Mouse (Mus musculus): ENCODE measurements at regions not wholly inside any gene's neighbourhood (a gene's known extent, or its start where the extent isn't known, plus 50 kb on each side); places are given as distances from the start of the nearest gene placed in this dataset.

- Histone ChIP-seq H3K4me2 (ENCODE audit: low read depth, low read length, severe bottlenecking) (no peak overlapping the region), H3K9me3 (ENCODE audit: control insufficient read depth, low read length) (no peaks in the 10 kb centered on the region), H3K27me3 (ENCODE audit: control insufficient read depth, insufficient read depth, low read length) (no peaks in the 10 kb centered on the region), H3K36me3 (ENCODE audit: control insufficient read depth, insufficient read depth, low read length) (no peaks in the 10 kb centered on the region), H3K9ac (ENCODE audit: low read length) (no peak overlapping the region), H3K4me1 (replicated peaks; ENCODE audit: control insufficient read depth, insufficient read depth, low read length) (no peaks in the 10 kb centered on the region; the same call in 1 of the 2 replicates), H3K4me3 (ENCODE audit: low read depth, low read length) (no peak overlapping the region), H3K27ac (ENCODE audit: low read depth, low read length) (no peak overlapping the region)
- 83% methylated on average over 12 of the region's 12 CpGs for WGBS
- DNase-seq (ENCODE audit: low spot score), result no peak
- no peak for ATAC-seq (replicated peaks; ENCODE audit: low FRiP score)
Measured at GRCm38 (mm10) chr12:105918775-105919174, 91.3 kb upstream of the Vrk1 start.

GRCm38 (mm10) chr12:105927210-105927609 is 82.8 kb upstream of the Vrk1 start:
- no peak for DNase-seq (ENCODE audit: low spot score)
- H3K4me1 ChIP-seq (replicated peaks; ENCODE audit: control insufficient read depth, insufficient read depth, low read length), result peaks cover 12% of the 10 kb centered on the region
- H3K4me3 ChIP-seq (ENCODE audit: low read depth, low read length), result no peak overlapping the region
- H3K9ac ChIP-seq (ENCODE audit: low read length), result no peak overlapping the region
- no peak overlapping the region for H3K27ac ChIP-seq (ENCODE audit: low read depth, low read length)
- no peak overlapping the region for H3K4me2 ChIP-seq (ENCODE audit: low read depth, low read length, severe bottlenecking)
- H3K36me3 ChIP-seq (ENCODE audit: control insufficient read depth, insufficient read depth, low read length), result no peaks in the 10 kb centered on the region
- H3K27me3 ChIP-seq (ENCODE audit: control insufficient read depth, insufficient read depth, low read length), result no peaks in the 10 kb centered on the region
- no peak for ATAC-seq (replicated peaks; ENCODE audit: low FRiP score)
- peaks cover 2% of the 10 kb centered on the region; the same call in 1 of the 2 replicates for H3K9me3 ChIP-seq (ENCODE audit: control insufficient read depth, low read length)
- 94% methylated on average over 7 of the region's 7 CpGs for WGBS

- no peaks in the 10 kb centered on the region for H3K27me3 ChIP-seq (ENCODE audit: control insufficient read depth, insufficient read depth, low read length)
- 7% methylated on average over 12 of the region's 12 CpGs for WGBS
- H3K9ac ChIP-seq (ENCODE audit: low read length), result peak overlapping the region; percentile 41; the same call in 1 of the 2 replicates
- H3K9me3 ChIP-seq (ENCODE audit: control insufficient read depth, low read length), result peaks cover 2% of the 10 kb centered on the region; the same call in 1 of the 2 replicates
- H3K36me3 ChIP-seq (ENCODE audit: control insufficient read depth, insufficient read depth, low read length), result no peaks in the 10 kb centered on the region
- H3K27ac ChIP-seq (ENCODE audit: low read depth, low read length), result peak overlapping the region; percentile 37; the same call in 1 of the 2 replicates
- peak; percentile 51; the same call in 1 of the 2 replicates for ATAC-seq (replicated peaks; ENCODE audit: low FRiP score)
- H3K4me1 ChIP-seq (replicated peaks; ENCODE audit: control insufficient read depth, insufficient read depth, low read length), result peaks cover 12% of the 10 kb centered on the region
- no peak overlapping the region for H3K4me2 ChIP-seq (ENCODE audit: low read depth, low read length, severe bottlenecking)
- no peak for DNase-seq (ENCODE audit: low spot score)
- H3K4me3 ChIP-seq (ENCODE audit: low read depth, low read length), result no peak overlapping the region
Measured at GRCm38 (mm10) chr12:105929456-105929921, 80.5 kb upstream of the Vrk1 start.

- Histone ChIP-seq H3K4me2 (ENCODE audit: low read depth, low read length, severe bottlenecking) (peak overlapping the region; percentile 41; the same call in 1 of the 2 replicates), H3K36me3 (ENCODE audit: control insufficient read depth, insufficient read depth, low read length) (no peaks in the 10 kb centered on the region), H3K9me3 (ENCODE audit: control insufficient read depth, low read length) (no peaks in the 10 kb centered on the region), H3K4me3 (ENCODE audit: low read depth, low read length) (0 out of 2 replicates have a peak overlapping the region, but pooled peaks have one; percentile 10), H3K27me3 (ENCODE audit: control insufficient read depth, insufficient read depth, low read length) (peaks cover 2% of the 10 kb centered on the region; the same call in 1 of the 2 replicates), H3K4me1 (replicated peaks; ENCODE audit: control insufficient read depth, insufficient read depth, low read length) (no peaks in the 10 kb centered on the region; the same call in 1 of the 2 replicates), H3K27ac (ENCODE audit: low read depth, low read length) (no peak overlapping the region), H3K9ac (ENCODE audit: low read length) (no peak overlapping the region)
- DNase-seq (ENCODE audit: low spot score) (peak; percentile 67), ATAC-seq (replicated peaks; ENCODE audit: low FRiP score) (peak; percentile 63)
- 10% methylated on average over 18 of the region's 22 CpGs for WGBS
Measured at GRCm38 (mm10) chr12:105935441-105935880, 74.6 kb upstream of the Vrk1 start.

GRCm38 (mm10) chr12:105936812-105937530 is 73.1 kb upstream of the Vrk1 start:
- DNase-seq (ENCODE audit: low spot score) (no peak), ATAC-seq (replicated peaks; ENCODE audit: low FRiP score) (no peak)

DNA sequence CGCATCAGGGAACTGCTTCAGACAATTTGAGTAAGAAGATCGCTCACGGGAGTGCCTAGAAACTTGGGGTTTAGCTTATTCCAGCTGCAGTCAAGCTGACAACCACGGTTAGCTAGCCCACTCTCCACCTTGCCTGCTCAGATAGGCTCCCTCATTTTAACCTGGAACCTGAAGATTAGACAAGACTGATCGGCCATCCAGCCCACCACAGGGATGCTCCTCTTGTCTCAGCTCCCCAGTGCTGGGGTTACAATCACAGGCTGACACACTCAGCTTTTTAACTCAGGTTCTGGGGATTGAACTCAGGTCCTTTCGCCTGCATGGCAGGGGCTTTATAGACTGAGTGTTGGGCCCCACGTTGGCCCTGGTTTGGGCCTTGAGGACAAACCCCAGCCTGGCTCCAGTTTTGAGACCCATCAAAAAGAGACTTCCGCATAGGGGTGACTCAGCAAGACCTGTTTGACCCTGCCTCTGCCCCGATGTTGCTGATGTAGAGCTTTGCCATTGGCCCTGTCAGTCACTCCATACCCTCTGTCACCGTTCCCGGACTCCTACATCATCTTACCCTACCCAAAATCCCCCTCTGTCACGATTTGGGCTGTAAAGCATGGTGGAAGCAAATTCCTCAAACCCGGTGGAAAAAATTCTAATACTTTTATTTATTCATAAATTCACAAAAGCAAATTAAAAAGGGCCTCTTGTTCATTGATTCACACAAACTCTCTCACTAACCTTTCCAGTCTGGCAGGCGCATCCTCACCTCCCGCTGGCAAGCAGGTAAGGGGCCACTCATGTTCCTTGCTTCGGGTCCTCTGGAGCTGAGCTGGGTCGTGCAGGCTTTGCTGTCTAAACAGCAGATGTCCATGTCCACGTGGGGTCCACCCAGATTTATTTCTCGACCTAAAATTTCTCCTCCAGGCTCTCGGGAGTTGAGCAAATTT is 67.6 kb upstream of the Vrk1 start:
- Histone ChIP-seq H3K9me3 (ENCODE audit: control insufficient read depth, low read length) (no peaks in the 10 kb centered on the region), H3K4me1 (replicated peaks; ENCODE audit: control insufficient read depth, insufficient read depth, low read length) (no peaks in the 10 kb centered on the region), H3K4me2 (ENCODE audit: low read depth, low read length, severe bottlenecking) (no peak overlapping the region), H3K4me3 (ENCODE audit: low read depth, low read length) (no peak overlapping the region), H3K27me3 (ENCODE audit: control insufficient read depth, insufficient read depth, low read length) (no peaks in the 10 kb centered on the region), H3K36me3 (ENCODE audit: control insufficient read depth, insufficient read depth, low read length) (no peaks in the 10 kb centered on the region), H3K9ac (ENCODE audit: low read length) (no peak overlapping the region), H3K27ac (ENCODE audit: low read depth, low read length) (no peak overlapping the region)
- ATAC-seq (replicated peaks; ENCODE audit: low FRiP score) (no peak), DNase-seq (ENCODE audit: low spot score) (no peak)
- WGBS, result 79% methylated on average over 20 of the region's 20 CpGs

More at GRCm38 (mm10) chr12:105936812-105937530, 73.1 kb upstream of the Vrk1 start:
- peaks cover 2% of the 10 kb centered on the region; the same call in 1 of the 2 replicates for H3K27me3 ChIP-seq (ENCODE audit: control insufficient read depth, insufficient read depth, low read length)
- no peaks in the 10 kb centered on the region for H3K36me3 ChIP-seq (ENCODE audit: control insufficient read depth, insufficient read depth, low read length)
- H3K4me3 ChIP-seq (ENCODE audit: low read depth, low read length), result no peak overlapping the region
- H3K4me1 ChIP-seq (replicated peaks; ENCODE audit: control insufficient read depth, insufficient read depth, low read length), result no peaks in the 10 kb centered on the region; the same call in 1 of the 2 replicates
- no peak overlapping the region for H3K9ac ChIP-seq (ENCODE audit: low read length)
- WGBS, result 94% methylated on average over 18 of the region's 18 CpGs
- H3K27ac ChIP-seq (ENCODE audit: low read depth, low read length), result no peak overlapping the region
- no peaks in the 10 kb centered on the region for H3K9me3 ChIP-seq (ENCODE audit: control insufficient read depth, low read length)
- H3K4me2 ChIP-seq (ENCODE audit: low read depth, low read length, severe bottlenecking), result no peak overlapping the region

DNA sequence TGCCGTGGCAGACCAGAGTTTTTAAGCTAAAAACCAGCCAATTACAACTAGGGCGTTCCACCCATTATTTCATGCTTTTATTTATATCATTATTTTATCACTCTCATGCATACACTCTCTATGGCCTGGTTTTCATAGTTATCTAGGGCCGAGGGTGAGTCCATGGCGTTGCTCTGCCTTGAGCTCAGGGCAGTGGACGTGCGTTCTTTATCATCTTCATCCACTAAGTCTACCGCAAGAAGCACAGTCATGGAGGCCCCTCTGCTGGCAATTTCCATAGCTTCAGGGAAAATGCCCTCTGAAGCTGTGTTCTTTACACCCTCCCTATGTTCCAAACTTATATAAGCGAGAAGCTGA is 67.0 kb upstream of the Vrk1 start:
- Histone ChIP-seq H3K4me3 (ENCODE audit: low read depth, low read length) (no peak overlapping the region), H3K27ac (ENCODE audit: low read depth, low read length) (no peak overlapping the region), H3K9ac (ENCODE audit: low read length) (no peak overlapping the region), H3K4me2 (ENCODE audit: low read depth, low read length, severe bottlenecking) (no peak overlapping the region), H3K27me3 (ENCODE audit: control insufficient read depth, insufficient read depth, low read length) (no peaks in the 10 kb centered on the region), H3K4me1 (replicated peaks; ENCODE audit: control insufficient read depth, insufficient read depth, low read length) (no peaks in the 10 kb centered on the region), H3K9me3 (ENCODE audit: control insufficient read depth, low read length) (no peaks in the 10 kb centered on the region), H3K36me3 (ENCODE audit: control insufficient read depth, insufficient read depth, low read length) (no peaks in the 10 kb centered on the region)
- ATAC-seq (replicated peaks; ENCODE audit: low FRiP score) (no peak), DNase-seq (ENCODE audit: low spot score) (no peak)
- WGBS, result 86% methylated on average over 8 of the region's 8 CpGs

GRCm38 (mm10) chr12:105947332-105947731 is 62.7 kb upstream of the Vrk1 start:
- DNase-seq (ENCODE audit: low spot score) (no peak), ATAC-seq (replicated peaks; ENCODE audit: low FRiP score) (no peak)
- no peak overlapping the region for H3K4me2 ChIP-seq (ENCODE audit: low read depth, low read length, severe bottlenecking)
- H3K9me3 ChIP-seq (ENCODE audit: control insufficient read depth, low read length), result no peaks in the 10 kb centered on the region
- H3K27ac ChIP-seq (ENCODE audit: low read depth, low read length), result no peak overlapping the region
- no peak overlapping the region for H3K4me3 ChIP-seq (ENCODE audit: low read depth, low read length)
- H3K27me3 ChIP-seq (ENCODE audit: control insufficient read depth, insufficient read depth, low read length), result no peaks in the 10 kb centered on the region
- H3K36me3 ChIP-seq (ENCODE audit: control insufficient read depth, insufficient read depth, low read length), result no peaks in the 10 kb centered on the region
- H3K4me1 ChIP-seq (replicated peaks; ENCODE audit: control insufficient read depth, insufficient read depth, low read length), result no peaks in the 10 kb centered on the region
- 60% methylated on average over 5 of the region's 5 CpGs for WGBS
- H3K9ac ChIP-seq (ENCODE audit: low read length), result no peak overlapping the region

Data from forebrain, embryonic 11.5 days (tissue).